Mouse (Mus musculus) myocyte (in vitro differentiated cells): ENCODE data around the gene Zswim4. TPM values are rescaled to one million over a fixed set of nuclear protein-coding genes. Genes with fewer than 3 reads are reported as not detected.

Experiments used
- H3K27me3 ChIP-seq: one replicate; pipeline ENCODE4 v1.6.1; 2011; ENCODE audit not compliant: control insufficient read depth, insufficient read depth, insufficient read length
- H3K36me3 ChIP-seq: one replicate; pipeline ENCODE4 v1.6.1; 2011; ENCODE audit not compliant: control insufficient read depth, insufficient read depth
- H3K4me2 ChIP-seq: one replicate; pipeline ENCODE4 v1.6.1; 2011; ENCODE audit warnings: low read depth, control low read depth
- H3K4me3 ChIP-seq: one replicate; pipeline ENCODE4 v1.5.1; 2011; ENCODE audit warnings: mild to moderate bottlenecking, control low read depth, moderate library complexity
- H3K79me2 ChIP-seq: one replicate; pipeline ENCODE4 v1.6.1; 2011; ENCODE audit not compliant: control insufficient read depth, insufficient read depth
- H3ac ChIP-seq: one replicate; pipeline ENCODE4 v1.6.1; 2011; ENCODE audit not compliant: control insufficient read depth, insufficient read length
- CEBPB ChIP-seq: IDR thresholded peaks from 2 replicates; pipeline ENCODE4 v1.6.1; 2011; ENCODE audit warnings: mild to moderate bottlenecking, moderate library complexity; ENCODE audit not compliant: poor library complexity, insufficient read depth, severe bottlenecking
- E2F4 ChIP-seq: IDR thresholded peaks from one replicate; pipeline ENCODE4 v1.6.1; 2011; ENCODE audit warnings: mild to moderate bottlenecking, control low read depth, moderate library complexity; ENCODE audit not compliant: insufficient read depth
- MAX ChIP-seq: IDR thresholded peaks from one replicate; pipeline ENCODE4 v1.6.1; 2011; ENCODE audit warnings: low read depth, mild to moderate bottlenecking, control low read depth
- MYOD1 ChIP-seq, 3 experiments: IDR thresholded peaks; one replicate each; pipeline ENCODE4 v1.6.1; 2011; ENCODE audit warnings: control low read depth in 2 of 3, low read depth in 2 of 3, mild to moderate bottlenecking in 2 of 3, moderate library complexity in 1 of 3; ENCODE audit not compliant: insufficient read length in 2 of 3, control insufficient read depth in 1 of 3
- MYOG ChIP-seq, 3 experiments: IDR thresholded peaks; one replicate each; pipeline ENCODE4 v1.6.1; 2011; ENCODE audit warnings: control low read depth in 2 of 3, low read depth in 2 of 3, mild to moderate bottlenecking in 2 of 3; ENCODE audit not compliant: insufficient read length in 2 of 3, control insufficient read depth in 1 of 3, insufficient read depth in 1 of 3
- POLR2A ChIP-seq: IDR thresholded peaks from one replicate; pipeline ENCODE4 v1.6.1; 2011; ENCODE audit warnings: low read depth, mild to moderate bottlenecking, control low read depth, moderate library complexity; ENCODE audit not compliant: insufficient read length
- POLR2AphosphoS2 ChIP-seq: IDR thresholded peaks from one replicate; pipeline ENCODE4 v1.6.1; 2011; ENCODE audit warnings: low read depth, control low read depth; ENCODE audit not compliant: insufficient read length
- REST ChIP-seq: IDR thresholded peaks from one replicate; pipeline ENCODE4 v1.6.1; 2011; ENCODE audit warnings: mild to moderate bottlenecking, control low read depth, moderate library complexity; ENCODE audit not compliant: insufficient read depth, insufficient read length
- SRF ChIP-seq: IDR thresholded peaks from one replicate; pipeline ENCODE4 v1.6.1; 2011; ENCODE audit warnings: low read depth; ENCODE audit not compliant: control insufficient read depth, insufficient read length
- TCF12 ChIP-seq: IDR thresholded peaks from one replicate; pipeline ENCODE4 v1.6.1; 2011; ENCODE audit warnings: mild to moderate bottlenecking, control low read depth; ENCODE audit not compliant: poor library complexity, insufficient read depth, severe bottlenecking
- TCF3 ChIP-seq: IDR thresholded peaks from one replicate; pipeline ENCODE4 v1.6.1; 2011; ENCODE audit warnings: low read depth, control low read depth; ENCODE audit not compliant: insufficient read length
- USF1 ChIP-seq: IDR thresholded peaks from one replicate; pipeline ENCODE4 v1.6.1; 2011; ENCODE audit warnings: low read depth, mild to moderate bottlenecking, control low read depth, moderate library complexity
- polyA plus RNA-seq: library from polyadenylated mRNA; unstranded; fragments of >200 nt; fragmentation: generic; extraction: Trizol; gene quantifications from one replicate; pipeline ENCODE4 v1.2.1, GENCODE M21; 2012; ENCODE audit warnings: missing spikeins

Zswim4 gene
- polyA plus RNA-seq, 1 experiment = 12.7 TPM

- Histone ChIP-seq H3K4me2 (no peak overlapping the region), H3K27me3 (no peaks in the 10 kb centered on the region), H3K79me2 (no peaks in the 10 kb centered on the region), H3ac (no peak overlapping the region), H3K4me3 (no peak overlapping the region), H3K36me3 (peaks cover 22% of the 10 kb centered on the region)
- TF ChIP-seq SRF = no peak
- TF ChIP-seq MYOD1 (IDR thresholded peaks at IDR 0.05; ENCODE audit: control insufficient read depth in 1 of 3, insufficient read length in 2 of 3, low read depth in 2 of 3) = no peak
- no peak for TF ChIP-seq USF1
- no peak for TF ChIP-seq TCF12
- no peak for TF ChIP-seq MAX
- TF ChIP-seq MYOG (IDR thresholded peaks at IDR 0.05; ENCODE audit: control insufficient read depth in 1 of 3, insufficient read depth in 1 of 3, insufficient read length in 2 of 3, low read depth in 2 of 3) = no peak
- no peak for TF ChIP-seq REST
- TF ChIP-seq TCF3 = no peak
These were observed 19.6 kb downstream of the Zswim4 start for GRCm38 (mm10) chr8:84217206-84217605.

- H3K79me2 ChIP-seq = peaks cover 5% of the 10 kb centered on the region
- no peak overlapping the region for H3K4me3 ChIP-seq
- no peak overlapping the region for H3ac ChIP-seq
- no peak overlapping the region for H3K4me2 ChIP-seq
- H3K36me3 ChIP-seq = peaks cover 18% of the 10 kb centered on the region
- TF ChIP-seq TCF12 (no peak), POLR2AphosphoS2 (peak; percentile 37)
- no peaks in the 10 kb centered on the region for H3K27me3 ChIP-seq
These were observed 23.6 kb downstream of the Zswim4 start for GRCm38 (mm10) chr8:84213277-84213676.

GRCm38 (mm10) chr8:84211881-84212563, 24.8 kb downstream of the Zswim4 start:
- peaks cover 15% of the 10 kb centered on the region for H3K79me2 ChIP-seq

GRCm38 (mm10) chr8:84211202-84211601, 25.7 kb downstream of the Zswim4 start:
- Histone ChIP-seq H3K79me2 (peaks cover 23% of the 10 kb centered on the region), H3ac (no peak overlapping the region), H3K36me3 (peaks cover 25% of the 10 kb centered on the region), H3K27me3 (no peaks in the 10 kb centered on the region), H3K4me2 (no peak overlapping the region), H3K4me3 (no peak overlapping the region)
- no peak for TF ChIP-seq CEBPB
- peak; percentile 39 for TF ChIP-seq POLR2A
- peak; percentile 97 for TF ChIP-seq POLR2AphosphoS2
- no peak for TF ChIP-seq E2F4
- no peak for TF ChIP-seq MAX

More at GRCm38 (mm10) chr8:84211881-84212563, 24.8 kb downstream of the Zswim4 start:
- Histone ChIP-seq H3K4me3 (no peak overlapping the region), H3K4me2 (no peak overlapping the region), H3ac (no peak overlapping the region), H3K27me3 (no peaks in the 10 kb centered on the region), H3K36me3 (peaks cover 19% of the 10 kb centered on the region)
- TF ChIP-seq USF1 (no peak), MYOG (IDR thresholded peaks at IDR 0.05; ENCODE audit: control insufficient read depth in 1 of 3, insufficient read depth in 1 of 3, insufficient read length in 2 of 3, low read depth in 2 of 3) (no peak), REST (no peak), TCF3 (no peak), MYOD1 (IDR thresholded peaks at IDR 0.05; ENCODE audit: control insufficient read depth in 1 of 3, insufficient read length in 2 of 3, low read depth in 2 of 3) (no peak), POLR2AphosphoS2 (peak; percentile 87), POLR2A (peak; percentile 44), TCF12 (no peak), SRF (no peak)

GRCm38 (mm10) chr8:84210167-84210791, 26.6 kb downstream of the Zswim4 start:
- H3K79me2 ChIP-seq = peaks cover 32% of the 10 kb centered on the region
- no peak overlapping the region for H3K4me2 ChIP-seq
- TF ChIP-seq MYOD1 (IDR thresholded peaks at IDR 0.05; ENCODE audit: control insufficient read depth in 1 of 3, insufficient read length in 2 of 3, low read depth in 2 of 3) (peak in 2 of 3 experiments; percentile 56 to 75), POLR2A (peak; percentile 18), TCF3 (no peak), E2F4 (no peak), POLR2AphosphoS2 (peak; percentile 76), MYOG (IDR thresholded peaks at IDR 0.05; ENCODE audit: control insufficient read depth in 1 of 3, insufficient read depth in 1 of 3, insufficient read length in 2 of 3, low read depth in 2 of 3) (peak in 2 of 3 experiments; percentile 33 to 84)
- peaks cover 34% of the 10 kb centered on the region for H3K36me3 ChIP-seq
- no peak overlapping the region for H3ac ChIP-seq
- no peak overlapping the region for H3K4me3 ChIP-seq
- H3K27me3 ChIP-seq = no peaks in the 10 kb centered on the region
